Mouse (Mus musculus) lung, adult 10 weeks (tissue): ENCODE measurements around the gene Tfcp2. TPM values are rescaled to one million over a fixed set of nuclear protein-coding genes. Genes with fewer than 3 reads are reported as not detected.

Experiments
- polyA plus RNA-seq: library from polyadenylated mRNA; stranded (reverse); fragments of 350-450 nt; fragmentation: Illumina TruSeq; extraction: RNeasy Lipid Tissue Mini Kit (QIAGEN cat#74804); gene quantifications from one replicate; pipeline ENCODE4 v1.2.3, GENCODE M21; 2014; ENCODE audit warnings: low read depth, low replicate concordance; ENCODE audit not compliant: insufficient read depth

Gene Tfcp2
- polyA plus RNA-seq: 5.3 TPM

DNA sequence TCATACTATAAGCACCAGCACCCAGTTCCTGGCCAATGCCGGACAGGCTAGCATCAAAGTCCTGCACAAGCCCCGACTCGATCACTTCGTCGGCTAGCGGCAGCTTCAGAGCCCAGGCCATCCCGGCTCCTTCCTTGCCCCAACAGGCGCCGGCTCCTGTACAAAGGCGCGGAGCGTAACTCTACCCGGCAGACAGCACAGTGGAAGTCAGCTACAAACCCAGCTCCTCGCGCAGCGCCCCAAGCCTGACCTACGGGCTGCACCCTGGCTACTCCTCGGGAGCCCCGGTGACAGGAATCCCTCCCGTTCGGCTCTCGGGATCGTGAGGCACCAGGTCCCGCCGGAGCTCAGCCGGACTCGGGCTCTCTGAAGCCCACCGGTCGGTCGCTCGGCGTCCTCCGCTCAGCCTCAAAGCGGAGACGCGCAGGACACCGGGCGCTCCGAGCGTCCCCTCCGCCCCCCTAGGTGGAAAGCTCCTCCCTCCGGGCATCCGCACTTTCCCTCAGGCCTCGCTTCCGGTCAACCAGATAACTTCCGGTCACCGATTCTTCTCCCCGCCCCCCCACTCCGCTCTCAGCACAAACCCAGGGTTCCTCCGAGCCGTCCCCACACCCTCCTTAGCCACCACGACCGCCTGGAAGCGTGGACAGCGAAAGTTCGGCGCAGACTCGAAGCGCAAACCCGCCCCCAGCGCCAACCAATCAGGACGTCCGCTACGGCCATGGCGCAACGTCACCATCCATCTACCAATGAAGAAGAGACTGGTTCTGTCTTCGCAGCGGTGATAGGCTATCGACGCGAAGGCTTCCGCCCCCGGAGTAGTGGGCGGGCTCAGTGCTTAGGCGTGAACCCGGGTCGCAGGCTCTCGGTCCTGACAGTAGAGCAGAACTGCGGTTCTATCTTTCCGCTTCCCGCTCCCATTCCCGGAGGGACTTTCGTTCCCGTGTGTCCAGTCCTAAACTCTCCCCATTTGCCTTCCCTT is at the start of gene Tfcp2:
Gene Tfcp2, minus strand, starts transcription at position 683 of the 982 bp plus-strand sequence.

GRCm38 (mm10) chr15:100599276-100600046 is 47.7 kb upstream of the Tfcp2 start, which contains the start of gene Pou6f1:
TSS of gene Pou6f1 (minus strand) at chr15:100599984.

GRCm38 (mm10) chr15:100495102-100495501 is 56.7 kb downstream of the Tfcp2 start, which contains the start of gene Csrnp2:
TSS of gene Csrnp2 (minus strand) at chr15:100495488.

GRCm38 (mm10) chr15:100468295-100469188 is 83.3 kb downstream of the Tfcp2 start, which contains the start of gene Letmd1:
TSS of gene Letmd1 (plus strand) at chr15:100469023.

Other genes starting within 250 kb of the Tfcp2 start
- 538 TPM for gene Mettl7a1, start 247.9 kb downstream of the Tfcp2 start, polyA plus RNA-seq
- gene Mettl7a3, start 217.1 kb downstream of the Tfcp2 start, polyA plus RNA-seq: 0.63 TPM
- not detected for gene Methig1, start 198.9 kb downstream of the Tfcp2 start, polyA plus RNA-seq
- 0.19 TPM for gene Mettl7a2, start 198.8 kb downstream of the Tfcp2 start, polyA plus RNA-seq
- not detected for gene Higd1c, start 187.5 kb downstream of the Tfcp2 start, polyA plus RNA-seq
- not detected for gene Gm5475, start 129.9 kb downstream of the Tfcp2 start, polyA plus RNA-seq
- 18.1 TPM for gene Slc11a2, start 126.9 kb downstream of the Tfcp2 start, polyA plus RNA-seq
- 14.9 TPM for gene Letmd1, start 83.0 kb downstream of the Tfcp2 start, polyA plus RNA-seq
- 1.3 TPM for gene Csrnp2, start 56.5 kb downstream of the Tfcp2 start, polyA plus RNA-seq
- gene Pou6f1, start 48.0 kb upstream of the Tfcp2 start, polyA plus RNA-seq: 9.9 TPM
- gene Dazap2, start 63.3 kb upstream of the Tfcp2 start, polyA plus RNA-seq: 204 TPM
- gene Smagp, start 84.9 kb upstream of the Tfcp2 start, polyA plus RNA-seq: 78.5 TPM
- 13.1 TPM for gene Bin2, start 117.5 kb upstream of the Tfcp2 start, polyA plus RNA-seq
- gene Cela1, start 135.9 kb upstream of the Tfcp2 start, polyA plus RNA-seq: 4.8 TPM
- gene Galnt6, start 177.4 kb upstream of the Tfcp2 start, polyA plus RNA-seq: 4.6 TPM
- gene Slc4a8, start 209.7 kb upstream of the Tfcp2 start, polyA plus RNA-seq: 2.2 TPM